Mouse (Mus musculus) CH12.LX (cell line): ENCODE results near the gene Ccdc38.
A peak's percentile ranks its signal among the peaks of the same experiment; 100 is the strongest.

Source experiments
- CTCF ChIP-seq, 2 experiments: IDR thresholded peaks in 1 of 2; conservative IDR thresholded peaks in 1 of 2; 2 replicates each; pipeline ENCODE4 v1.5.1; 2011 to 2012; ENCODE audit warnings: low read depth in 2 of 2, low read length in 2 of 2, improper control_type of control experiment in 1 of 2, inconsistent platforms in 1 of 2, mild to moderate bottlenecking in 1 of 2, moderate library complexity in 1 of 2
- ELF1 ChIP-seq: IDR thresholded peaks from 2 replicates; pipeline ENCODE4 v1.6.1; 2014; ENCODE audit warnings: low read depth, mild to moderate bottlenecking, inconsistent platforms, low read length, improper control_type of control experiment
- EP300 ChIP-seq: IDR thresholded peaks from 2 replicates; pipeline ENCODE4 v1.6.1; 2011; ENCODE audit warnings: low read length, improper control_type of control experiment
- HCFC1 ChIP-seq: IDR thresholded peaks from 2 replicates; pipeline ENCODE4 v1.6.1; 2012; ENCODE audit warnings: low read depth, mild to moderate bottlenecking, inconsistent platforms, low read length, improper control_type of control experiment
- MAX ChIP-seq: IDR thresholded peaks from 2 replicates; pipeline ENCODE4 v1.6.1; 2011; ENCODE audit warnings: low read length, improper control_type of control experiment
- MEF2A ChIP-seq: IDR thresholded peaks from 2 replicates; pipeline ENCODE4 v1.6.1; 2014; ENCODE audit warnings: low read depth, mild to moderate bottlenecking, inconsistent platforms, low read length, improper control_type of control experiment, borderline replicate concordance
- NELFE ChIP-seq: IDR thresholded peaks from 2 replicates; pipeline ENCODE4 v1.6.1; 2011; ENCODE audit warnings: low read depth, low read length, improper control_type of control experiment
- NRF1 ChIP-seq: IDR thresholded peaks from 2 replicates; pipeline ENCODE4 v1.6.1; 2014; ENCODE audit warnings: low read depth, mild to moderate bottlenecking, inconsistent platforms, low read length, improper control_type of control experiment, moderate library complexity
- POLR2A ChIP-seq: IDR thresholded peaks from 2 replicates; pipeline ENCODE4 v1.6.1; 2011; ENCODE audit warnings: low read depth, mild to moderate bottlenecking, improper control_type of control experiment, low read length
- SIN3A ChIP-seq: IDR thresholded peaks from 2 replicates; pipeline ENCODE4 v1.6.1; 2012; ENCODE audit warnings: low read length, improper control_type of control experiment, inconsistent platforms
- TBP ChIP-seq: conservative IDR thresholded peaks from 2 replicates; pipeline ENCODE4 v1.6.1; 2011; ENCODE audit warnings: low read depth, low read length, improper control_type of control experiment
- USF1 ChIP-seq: IDR thresholded peaks from 2 replicates; pipeline ENCODE4 v1.6.1; 2014; ENCODE audit warnings: low read depth, mild to moderate bottlenecking, inconsistent platforms, low read length, improper control_type of control experiment

- no peak for TF ChIP-seq SIN3A
- TF ChIP-seq NELFE = no peak
- no peak for TF ChIP-seq POLR2A
- no peak for TF ChIP-seq EP300
- TF ChIP-seq MAX = no peak
- TF ChIP-seq ELF1 = peak; percentile 28; the same call in 1 of the 2 replicates
- TF ChIP-seq CTCF (conservative IDR thresholded peaks at IDR 0.05 in 1 of 2, IDR thresholded peaks at IDR 0.05 in 1 of 2; ENCODE audit: low read depth in 2 of 2, low read length in 2 of 2) = no peak
- TF ChIP-seq USF1 = no peak
- no peak for TF ChIP-seq TBP
- TF ChIP-seq NRF1 = no peak
- TF ChIP-seq MEF2A = no peak
- no peak for TF ChIP-seq HCFC1
Observed at GRCm38 (mm10) chr10:93567066-93567465, 26.6 kb downstream of the Ccdc38 start.
